Mouse (Mus musculus) T-helper 2 cell (primary cell): ENCODE measurements around the gene Ms4a1.
"Not testable (repeated sequence)": the region's sequence is repeated elsewhere in the genome, so short reads cannot be mapped to it uniquely, and the experiment has no call there.

ENCODE experiments used
- in situ Hi-C: fragments of 300-600 bp; cut with MboI, MseI; formaldehyde crosslinking; loops from one replicate; pipeline ENCODE4 v1.15.1; 2025; ENCODE audit warnings: high pct_unique_total_duplicates

Gene Ms4a1

DNA sequence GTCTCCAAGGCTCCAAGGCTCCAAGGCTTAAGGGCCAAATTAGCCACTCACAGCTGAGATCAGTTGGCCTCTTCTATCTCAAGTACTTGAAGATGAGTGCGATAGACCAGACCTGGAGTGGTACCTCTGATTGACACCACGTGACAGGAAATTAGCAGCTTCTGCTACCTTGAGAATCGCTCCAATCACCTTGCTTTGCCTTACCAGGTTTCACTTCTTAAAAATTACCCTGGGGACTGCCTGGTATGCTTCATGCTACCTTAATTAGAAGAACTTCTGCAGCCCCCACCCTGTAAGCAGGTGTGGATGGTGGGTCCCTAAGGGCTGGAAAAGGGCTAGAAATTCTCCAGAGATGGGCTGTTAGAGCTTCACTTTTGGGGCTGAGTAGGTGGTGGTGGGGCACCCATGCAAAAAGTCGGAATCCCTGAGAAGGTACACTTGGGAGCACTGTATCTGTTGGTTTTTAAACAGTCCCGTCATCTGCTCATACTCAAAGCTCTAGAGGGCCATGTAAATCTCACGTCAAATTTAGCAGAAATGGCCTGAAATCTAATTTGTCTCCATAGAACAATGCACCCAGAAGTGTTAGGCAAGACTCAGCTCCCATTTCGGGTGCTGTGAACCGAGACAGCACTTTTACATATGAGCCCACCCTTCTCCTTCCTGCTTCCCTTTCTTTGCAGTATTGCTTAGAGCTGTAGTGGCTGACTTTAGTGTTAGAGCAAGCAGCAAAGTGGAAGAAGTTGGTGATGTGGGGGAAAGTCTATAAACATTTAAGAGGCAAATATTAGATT is at the start of gene Ms4a1:
Ms4a1 (minus strand) TSS at position 190 of the 794 bp plus-strand sequence.
- in situ Hi-C loops, result no loop called here

DNA sequence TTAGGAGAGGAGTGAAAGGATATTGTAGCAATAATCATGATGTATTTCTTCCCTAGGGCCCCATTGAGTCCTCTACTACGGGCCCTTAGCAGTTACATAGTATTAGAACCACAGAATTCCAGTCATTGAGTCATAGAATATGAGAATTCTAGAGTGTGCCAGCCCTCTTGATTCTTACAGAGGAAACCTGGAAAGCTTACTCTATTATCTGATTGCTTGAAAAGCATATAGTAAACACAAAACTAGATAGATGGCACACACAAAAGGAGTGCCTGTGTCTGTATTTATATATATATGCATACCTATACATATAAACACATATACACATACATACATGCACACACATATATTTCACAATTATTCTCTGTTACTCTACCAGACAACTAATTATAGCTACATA is 48.3 kb upstream of the Ms4a1 start, which contains the start of gene Ms4a14:
Ms4a14 (minus strand) TSS at position 101 of the 400 bp plus-strand sequence.
- in situ Hi-C loops, result no loop called here

DNA sequence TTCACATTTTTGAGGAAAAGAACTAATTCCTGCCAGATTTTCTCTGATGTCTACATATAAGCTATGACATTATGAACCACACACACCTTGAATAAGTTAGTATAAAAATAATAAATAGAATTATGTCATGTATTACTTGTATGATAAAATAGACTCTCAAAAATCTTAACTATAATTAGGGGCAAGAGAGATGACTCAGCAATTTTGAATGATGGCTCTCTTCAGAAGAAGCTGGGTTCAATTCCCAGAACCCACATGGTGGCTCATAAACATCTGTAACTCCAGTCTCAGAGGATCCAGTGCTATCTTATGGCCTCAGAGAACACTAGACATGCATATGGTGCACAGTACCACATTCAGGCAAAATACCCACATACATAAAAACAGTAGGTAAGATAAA is 42.8 kb upstream of the Ms4a1 start:
- in situ Hi-C loops, result no loop called here

DNA sequence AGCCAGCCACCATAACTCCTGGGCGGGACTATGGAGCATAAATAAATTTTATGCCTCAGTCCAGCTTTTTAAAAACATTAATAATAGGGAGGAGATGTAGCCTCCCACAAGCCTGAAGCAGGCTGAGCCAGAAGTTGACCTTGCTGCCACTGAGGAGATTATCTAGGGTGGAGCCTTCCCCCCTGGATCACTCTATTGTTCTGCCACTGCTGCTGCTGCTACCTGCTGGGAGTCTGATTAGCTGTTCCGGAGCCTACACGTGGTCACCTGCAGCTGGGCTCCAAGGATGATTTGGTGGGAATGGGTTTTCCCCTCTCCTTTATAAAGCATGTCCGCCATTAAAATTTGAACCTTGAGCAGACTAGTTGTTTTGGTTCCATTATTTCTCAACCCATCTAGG is 33.5 kb upstream of the Ms4a1 start:
- in situ Hi-C loops, result not testable (repeated sequence)

DNA sequence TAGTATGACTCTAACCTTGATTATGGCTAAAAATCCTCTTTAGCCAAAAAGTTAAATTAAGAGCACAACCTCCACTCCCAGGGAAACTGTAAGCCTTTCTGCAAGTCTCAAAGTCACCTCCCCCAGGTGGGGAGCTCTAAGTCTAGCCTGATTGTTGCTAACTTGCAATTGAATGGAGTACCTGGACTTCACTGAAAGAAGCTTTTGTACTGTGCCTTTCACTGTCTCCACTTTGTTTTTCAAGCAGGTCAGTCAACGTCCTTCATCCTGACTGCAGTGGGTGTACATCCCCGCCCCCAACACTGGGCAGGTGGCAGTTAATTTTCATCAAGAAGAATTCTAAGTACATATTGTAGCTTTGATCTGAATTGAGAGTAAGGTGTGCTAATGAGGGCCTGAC is 32.9 kb upstream of the Ms4a1 start:
- in situ Hi-C loops, result no loop called here

DNA sequence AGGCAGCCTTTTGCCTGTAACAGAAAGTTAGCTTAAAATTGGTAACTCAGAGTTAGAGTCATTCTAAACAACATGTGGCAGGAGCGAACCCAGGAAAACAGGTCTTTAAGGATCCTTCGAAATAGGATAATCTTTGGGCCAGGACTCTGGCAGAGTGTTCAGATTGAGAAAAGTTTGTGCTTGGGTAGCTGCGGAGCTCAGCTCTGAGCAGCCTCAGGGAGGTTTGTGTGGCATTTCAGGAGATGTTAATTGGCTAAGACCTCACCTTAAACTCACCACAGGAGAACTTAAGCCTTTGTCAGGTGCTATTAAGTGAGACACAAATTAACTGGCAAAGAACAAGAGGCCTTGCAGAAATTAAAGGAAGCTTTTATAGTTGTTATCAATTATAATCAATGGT is 27.6 kb upstream of the Ms4a1 start:
- in situ Hi-C loops, result not testable (repeated sequence)

DNA sequence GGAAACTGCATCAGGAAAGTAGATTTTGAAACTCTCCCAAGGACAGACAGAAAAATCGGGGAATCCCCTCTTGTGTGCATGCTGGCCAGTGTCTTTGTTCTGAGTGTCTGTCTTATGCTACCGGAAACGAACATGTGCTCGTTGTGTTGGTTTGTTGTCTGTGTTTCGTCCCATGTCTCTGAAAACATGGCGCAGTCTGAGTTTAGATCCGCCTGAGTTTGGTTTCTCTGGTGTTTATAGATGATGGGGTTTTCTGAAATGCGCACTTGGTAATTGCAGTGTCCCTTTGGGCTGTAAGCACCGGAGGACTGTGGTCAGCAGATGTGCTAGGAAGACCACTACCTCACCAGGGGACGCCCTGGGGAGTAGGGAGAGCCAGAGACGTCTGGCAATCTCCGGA is 26.9 kb upstream of the Ms4a1 start:
- in situ Hi-C loops, result no loop called here

DNA sequence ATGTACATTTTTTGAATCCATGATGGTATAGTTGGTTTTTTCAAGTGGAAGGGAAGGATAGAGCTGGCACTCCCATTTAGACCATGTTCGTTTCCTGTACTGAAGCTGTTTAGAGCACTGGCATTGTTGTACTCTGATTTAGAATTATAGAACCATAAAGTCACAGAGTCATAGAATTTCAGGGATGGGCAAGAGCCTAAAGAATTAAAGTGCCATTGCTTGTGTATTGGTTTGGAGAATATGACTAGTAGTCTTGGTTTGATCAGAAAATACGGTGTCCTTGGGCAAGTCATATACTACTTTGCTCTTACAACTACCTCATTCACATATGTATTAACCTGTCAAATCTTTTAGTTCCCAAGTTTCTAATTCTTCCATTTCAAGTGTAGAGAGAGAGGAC is 17.7 kb upstream of the Ms4a1 start, which contains the start of gene Ms4a5:
Ms4a5 (minus strand) TSS at position 101 of the 400 bp plus-strand sequence.
- in situ Hi-C loops, result no loop called here

DNA sequence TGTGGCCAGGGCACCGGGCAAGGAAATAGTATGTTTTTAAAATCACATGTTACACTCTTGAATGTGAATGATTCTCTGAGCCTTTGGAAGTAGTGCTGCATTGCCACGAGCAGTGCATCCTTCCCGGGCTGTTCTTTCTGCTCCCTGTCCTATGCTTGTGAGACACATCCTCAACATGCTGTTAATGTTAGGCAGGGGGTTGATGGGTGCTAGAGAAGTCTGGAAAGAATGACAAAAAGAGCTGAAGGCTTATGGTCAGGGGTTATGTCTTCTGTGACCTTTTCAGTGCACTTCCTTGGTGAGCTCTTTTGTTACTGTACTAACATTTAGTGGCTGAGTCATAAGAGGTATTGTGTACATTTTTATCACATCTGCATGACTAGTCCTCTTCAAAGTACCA is 14.2 kb upstream of the Ms4a1 start:
- in situ Hi-C loops, result no loop called here

DNA sequence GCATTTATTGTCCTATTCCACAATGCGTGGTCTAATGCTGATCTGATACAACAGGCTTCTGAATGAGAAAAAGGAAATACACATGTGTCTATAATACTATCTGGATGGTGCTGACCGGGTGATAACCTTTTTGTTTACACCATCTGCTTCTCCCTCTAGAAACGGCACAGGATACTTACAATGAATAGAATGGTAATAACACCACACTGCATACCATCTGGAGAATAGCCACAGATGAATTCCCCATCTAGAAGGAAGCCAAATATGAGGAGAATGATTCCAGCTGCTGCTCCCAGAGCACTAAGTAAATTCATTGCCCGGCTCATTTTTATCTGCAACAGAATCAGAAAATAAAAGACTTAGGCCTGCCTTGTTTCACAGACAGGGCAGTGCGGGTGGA is 10.4 kb upstream of the Ms4a1 start:
- in situ Hi-C loops, result no loop called here

DNA sequence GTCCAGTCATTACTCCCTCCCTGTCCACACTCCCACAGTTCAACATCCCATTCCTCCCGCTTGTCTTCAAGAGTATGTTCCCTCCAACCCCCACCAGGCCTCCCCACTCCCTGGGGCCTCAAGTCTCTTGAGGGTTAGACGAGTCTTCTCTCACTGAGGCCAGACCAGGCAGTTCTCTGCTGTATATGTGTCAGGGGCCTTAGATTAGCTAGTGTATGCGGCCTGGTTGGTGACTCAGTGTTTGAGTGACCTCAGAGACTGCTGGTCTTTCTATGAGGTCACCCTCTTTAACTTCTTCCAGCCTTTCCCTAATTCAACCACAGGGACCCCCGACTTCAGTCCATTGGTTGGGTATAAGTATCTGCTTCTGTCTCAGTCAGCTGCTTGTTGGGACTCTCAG is 915 bp upstream of the Ms4a1 start:
- in situ Hi-C loops, result no loop called here

DNA sequence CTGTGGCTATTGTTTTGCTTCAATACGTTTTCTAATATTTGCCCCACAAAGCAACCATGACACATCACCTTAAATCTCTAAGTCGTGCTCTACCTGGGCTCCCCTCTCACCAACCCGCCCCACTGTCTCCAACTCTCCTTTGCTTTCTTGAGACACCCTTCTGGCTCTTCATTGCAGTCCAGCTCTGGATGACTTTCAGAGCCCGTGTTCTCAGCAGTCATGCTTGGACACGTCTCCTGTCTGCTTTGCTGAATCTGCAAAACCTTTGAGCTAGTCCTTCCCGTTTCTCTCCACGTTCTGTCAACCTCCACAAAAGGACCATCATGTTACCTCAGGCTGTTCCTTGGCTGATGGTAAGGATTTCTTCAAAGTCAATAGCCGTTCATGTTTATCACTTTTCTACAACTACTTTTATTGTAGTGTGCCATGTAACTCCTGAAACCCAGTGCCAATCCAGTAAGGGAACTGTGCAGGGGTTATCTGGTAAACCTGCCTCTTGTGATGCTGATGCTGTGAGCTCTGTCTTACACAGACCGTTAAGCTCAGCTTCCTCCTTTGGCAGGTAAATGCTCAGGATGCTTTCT is 1.3 kb downstream of the Ms4a1 start:
- in situ Hi-C loops, result loop anchor here (5.0 kb wide), 1 partner anchor 38 kb away; no protein-coding TSS in a partner anchor

DNA sequence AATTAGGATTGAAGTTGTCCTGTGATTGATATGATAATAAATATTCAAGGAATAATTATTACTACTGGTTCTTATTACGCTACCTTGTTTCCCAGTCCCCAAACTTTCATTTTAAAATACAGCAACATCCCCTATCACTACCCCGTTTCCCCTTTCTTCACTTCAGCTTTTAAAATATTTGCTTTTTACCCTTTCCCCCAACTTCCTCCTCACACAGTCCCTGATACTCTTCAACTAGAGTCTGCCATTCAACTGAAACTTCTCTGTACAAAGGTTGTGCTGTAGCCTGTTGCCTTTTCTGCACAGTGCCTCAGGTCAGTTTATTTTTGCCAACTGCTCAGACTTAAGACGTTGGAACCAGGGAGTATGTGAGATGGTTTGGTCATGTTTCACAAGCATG is 2.5 kb downstream of the Ms4a1 start:
- in situ Hi-C loops, result loop anchor here (5.0 kb wide), 1 partner anchor 39 kb away; no protein-coding TSS in a partner anchor

DNA sequence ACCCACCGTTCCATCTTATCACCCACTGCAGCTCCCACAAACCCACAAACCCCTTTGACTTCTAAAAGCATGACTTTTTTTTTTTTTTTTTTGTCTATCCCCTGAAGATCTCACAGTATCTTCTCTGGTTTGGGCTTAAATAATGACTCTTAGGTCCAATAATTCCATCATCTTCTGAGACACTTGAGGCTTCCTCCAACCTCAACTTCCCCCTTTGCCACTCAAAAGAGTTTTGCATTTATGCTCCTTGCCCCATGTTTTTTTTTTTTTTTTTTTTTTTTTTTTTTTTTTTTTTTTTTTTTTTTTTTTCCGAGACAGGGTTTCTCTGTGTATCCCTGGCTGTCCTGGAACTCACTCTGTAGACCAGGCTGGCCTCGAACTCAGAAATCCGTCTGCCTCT is 3.1 kb downstream of the Ms4a1 start:
- in situ Hi-C loops, result loop anchor here (5.0 kb wide), 1 partner anchor 39 kb away; no protein-coding TSS in a partner anchor

DNA sequence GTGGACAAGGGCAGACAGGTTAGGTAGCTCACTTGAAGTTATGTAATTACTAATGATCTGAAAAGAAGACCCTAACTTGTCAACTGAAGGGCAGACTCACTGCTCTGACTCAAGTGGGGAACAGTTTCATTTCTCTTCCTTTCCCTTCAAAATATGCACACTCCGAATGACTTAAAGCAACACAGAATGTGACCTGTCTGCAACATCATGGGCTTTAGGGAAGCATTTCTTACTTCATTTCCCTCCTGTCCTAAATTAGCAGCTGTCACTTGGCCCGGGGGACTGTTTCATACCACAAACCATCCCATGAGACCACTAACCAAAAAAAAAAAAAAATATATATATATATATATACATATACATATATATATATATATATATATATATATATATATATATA is 4.5 kb downstream of the Ms4a1 start:
- in situ Hi-C loops, result loop anchor here (5.0 kb wide), 1 partner anchor 41 kb away; no protein-coding TSS in a partner anchor

DNA sequence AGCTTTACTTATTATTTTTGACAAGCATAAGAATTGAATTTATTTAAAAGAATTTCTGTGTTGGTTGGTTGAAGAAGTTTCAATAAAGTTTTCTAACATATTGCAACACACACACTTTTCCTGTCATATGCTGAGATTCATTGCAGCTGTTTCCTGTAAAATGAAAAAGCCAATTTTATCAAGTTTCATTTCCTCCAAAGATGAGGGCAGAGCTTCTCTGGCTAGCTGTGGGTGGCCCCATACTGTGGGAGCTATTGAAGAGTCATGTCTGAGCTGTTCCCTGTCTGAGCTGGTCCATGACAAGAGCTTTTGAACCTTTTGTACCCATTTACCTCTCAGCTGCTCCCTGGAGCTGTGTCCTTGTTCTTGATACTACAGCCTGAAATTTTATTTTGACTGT is 21.8 kb downstream of the Ms4a1 start:
- in situ Hi-C loops, result no loop called here

DNA sequence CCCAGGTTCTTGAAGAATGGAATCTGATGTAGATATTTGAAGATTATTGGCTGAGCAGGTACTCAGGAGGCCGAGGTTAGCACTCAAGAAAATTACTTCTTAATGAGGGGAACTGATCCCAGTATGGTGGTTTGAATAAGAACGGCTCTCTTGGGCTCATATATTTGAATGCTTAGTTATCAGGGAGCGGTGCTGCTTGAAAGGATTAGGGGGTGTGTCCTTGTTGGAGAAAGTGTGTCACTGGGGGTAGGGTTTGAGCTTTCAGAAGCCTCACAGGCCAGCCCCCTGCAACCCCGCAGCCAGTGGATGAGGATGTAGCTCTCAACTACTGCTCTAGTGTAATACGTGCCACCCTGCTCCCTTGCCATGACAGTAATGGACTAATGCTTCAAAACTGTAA is 23.5 kb downstream of the Ms4a1 start:
- in situ Hi-C loops, result no loop called here

DNA sequence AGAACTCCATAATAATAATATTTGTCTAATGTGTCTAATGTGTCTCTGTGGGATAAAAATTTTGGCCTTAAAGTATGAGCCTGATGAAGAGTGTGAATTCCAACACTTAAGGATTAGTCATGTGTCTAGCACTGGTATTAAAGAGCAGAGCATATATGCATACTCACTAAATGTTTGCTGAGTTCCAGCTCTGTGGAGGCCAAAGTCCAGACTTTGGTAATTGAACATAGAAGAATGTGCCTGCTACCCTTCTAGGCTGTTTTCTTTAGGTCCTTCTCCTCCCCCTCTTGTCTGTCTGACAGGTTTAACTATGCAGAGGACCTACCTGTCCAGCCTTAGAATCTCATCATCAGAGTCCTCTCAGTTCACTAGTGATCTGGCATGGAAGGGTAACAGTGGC is 30.2 kb downstream of the Ms4a1 start:
- in situ Hi-C loops, result no loop called here

DNA sequence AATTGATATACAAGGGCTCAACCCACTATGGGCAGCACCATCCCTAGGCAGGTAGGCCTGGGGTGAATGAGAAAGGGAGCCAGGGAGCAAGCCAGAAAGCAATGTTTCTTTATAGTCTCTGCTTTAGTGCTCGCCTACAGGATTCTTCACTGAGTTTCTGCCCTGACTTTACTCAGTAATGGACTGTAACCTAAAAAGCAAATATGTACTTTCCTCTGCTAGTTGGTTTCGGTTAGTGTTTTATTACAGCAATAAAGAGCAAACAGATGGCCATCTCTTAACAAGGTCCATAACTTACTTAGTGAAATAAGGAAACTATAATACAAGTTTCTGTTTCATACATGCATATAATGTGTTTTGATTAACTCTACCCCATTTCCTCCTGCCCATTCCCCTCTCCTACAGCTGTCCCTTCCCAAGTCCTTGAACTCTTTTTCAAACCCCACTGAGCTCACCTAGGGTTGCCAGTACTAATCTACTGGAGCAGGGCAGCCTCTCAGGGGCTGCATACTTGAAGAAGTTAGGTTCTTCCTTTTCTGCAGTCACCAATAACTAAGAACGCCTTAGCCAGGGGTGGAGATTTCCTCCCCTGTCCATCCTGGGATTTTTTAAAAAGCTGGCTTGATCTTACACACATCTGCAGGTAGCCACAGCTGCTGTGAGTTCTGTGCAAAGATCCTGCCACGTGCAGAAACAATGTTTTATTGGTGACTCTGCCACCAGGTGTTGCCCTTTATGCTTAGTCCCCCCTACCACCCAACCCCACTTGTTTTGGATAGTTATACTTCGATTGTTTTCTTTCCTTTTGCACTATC is 30.9 kb downstream of the Ms4a1 start:
- in situ Hi-C loops, result no loop called here

DNA sequence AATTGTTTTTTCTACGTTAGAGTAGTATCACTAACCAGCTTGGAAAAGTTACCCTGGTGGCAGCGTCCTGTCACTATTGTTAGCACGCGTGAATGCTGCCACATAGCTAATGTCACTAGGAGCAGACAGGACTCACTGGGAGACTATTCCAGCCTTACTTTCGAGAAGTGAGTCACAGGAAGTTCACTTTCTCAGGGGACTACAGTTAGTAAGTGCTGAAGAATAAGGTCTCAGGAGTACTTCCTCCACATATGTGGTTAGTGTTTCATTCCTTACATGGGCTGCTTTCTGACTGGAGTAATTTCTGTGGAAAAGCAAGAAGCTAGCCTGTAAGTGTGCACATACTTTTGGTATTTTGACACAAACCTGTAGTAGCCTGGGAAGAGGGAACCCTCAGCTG is 31.8 kb downstream of the Ms4a1 start:
- in situ Hi-C loops, result no loop called here

DNA sequence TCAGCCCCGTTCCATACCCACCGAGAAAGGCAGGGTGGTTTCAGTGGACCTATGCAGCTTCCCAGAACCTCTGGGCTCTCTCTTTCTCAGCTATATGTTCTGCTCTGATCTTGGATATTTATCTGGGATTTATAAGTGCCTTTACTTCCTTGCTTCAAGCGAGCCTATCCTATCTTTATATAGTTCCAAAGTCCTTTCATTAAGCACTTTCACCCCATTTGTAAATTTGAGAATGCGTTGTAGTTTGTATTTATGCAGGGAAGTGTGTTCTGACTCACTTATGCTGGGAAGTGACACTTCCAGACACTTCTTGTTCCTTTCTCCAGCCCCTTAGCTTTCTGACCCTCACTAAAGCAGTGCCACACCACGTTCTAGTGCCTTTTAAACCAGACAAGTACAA is 33.7 kb downstream of the Ms4a1 start, which contains the start of gene Ms4a12:
Ms4a12 (minus strand) TSS at position 101 of the 400 bp plus-strand sequence.
- in situ Hi-C loops, result no loop called here
